Mouse (Mus musculus): ENCODE measurements around the gene Hnrnpk. TPM values are rescaled to one million over a fixed set of nuclear protein-coding genes. Genes with fewer than 3 reads are reported as not detected.

Gene Hnrnpk
- total and polyA plus RNA-seq, 3 experiments, result 411 to 1,549 (median 1,174) TPM

GRCm38 (mm10) chr13:58384371-58384770 is 18.8 kb downstream of the Hnrnpk start:
- in situ Hi-C loops (cut with MboI; ENCODE audit: low pct_ligation_motif_present, low pct_unique_long_range_greater_than_20kb, low sequenced_read_pairs), result loop anchor here (10.0 to 25.0 kb wide), 3 partner anchors 147 to 230 kb away; partner anchors contain the start of gene Idnk
- H3K4me3 ChIP-seq (replicated peaks in 1 of 3; ENCODE audit: low read depth in 2 of 3, low read length in 2 of 3, poor library complexity in 1 of 3), result no peak overlapping the region

GRCm38 (mm10) chr13:58373153-58373470 is 30.0 kb downstream of the Hnrnpk start:
- no peak overlapping the region for H3K4me3 ChIP-seq (replicated peaks in 1 of 3; ENCODE audit: low read depth in 2 of 3, low read length in 2 of 3, poor library complexity in 1 of 3)
- no peak overlapping the region for H3K27ac ChIP-seq (ENCODE audit: insufficient read depth, low read depth)
- H3K4me2 ChIP-seq (ENCODE audit: insufficient read depth, low read depth, poor library complexity, severe bottlenecking), result no peak overlapping the region
- H3K4me1 ChIP-seq (ENCODE audit: control insufficient read depth in 1 of 2, insufficient read depth in 2 of 2), result no peaks in the 10 kb centered on the region
- no peaks in the 10 kb centered on the region for H3K36me3 ChIP-seq (replicated peaks in 1 of 2; ENCODE audit: control insufficient read depth in 1 of 2, insufficient read depth in 1 of 2, low read length in 1 of 2)
- in situ Hi-C loops (cut with MboI; ENCODE audit: low pct_ligation_motif_present, low pct_unique_long_range_greater_than_20kb, low sequenced_read_pairs) (no loop called here), dilution Hi-C loops (cut with MboI; ENCODE audit: extremely low pct_ligation_motif_present, extremely low pct_unique_long_range_greater_than_20kb, low sequenced_read_pairs) (no loop called here)
- H3K79me2 ChIP-seq (replicated peaks; ENCODE audit: control insufficient read depth, extremely low read depth, insufficient read depth, poor library complexity, severe bottlenecking), result no peaks in the 10 kb centered on the region
- DNase-seq (ENCODE audit: extremely low read depth), result no peak
- H3K9ac ChIP-seq (ENCODE audit: insufficient read depth, low read depth), result no peak overlapping the region
- no peak for TF ChIP-seq CHD1 (IDR thresholded peaks at IDR 0.05; ENCODE audit: low read depth, low read length)
- TF ChIP-seq TBP (conservative IDR thresholded peaks at IDR 0.05; ENCODE audit: low read depth, low read length), result no peak
- TF ChIP-seq NRF1 (IDR thresholded peaks at IDR 0.05; ENCODE audit: low read depth, low read length), result no peak
- TF ChIP-seq ETS1 (conservative IDR thresholded peaks at IDR 0.05; ENCODE audit: low read depth, low read length), result no peak
- TF ChIP-seq CHD2 (IDR thresholded peaks at IDR 0.05; ENCODE audit: low read length), result no peak
- TF ChIP-seq JUN (IDR thresholded peaks at IDR 0.05; ENCODE audit: insufficient read depth, low read depth, low read length), result no peak
- TF ChIP-seq BHLHE40 (IDR thresholded peaks at IDR 0.05; ENCODE audit: low read depth, low read length), result no peak
- no peak for TF ChIP-seq MAFK (IDR thresholded peaks at IDR 0.05; ENCODE audit: insufficient replicate concordance, low read length)
- no peak for TF ChIP-seq SMC3 (IDR thresholded peaks at IDR 0.05; ENCODE audit: low read depth, low read length)
- no peak for TF ChIP-seq RCOR1 (conservative IDR thresholded peaks at IDR 0.05; ENCODE audit: low read depth, low read length)
- no peak for TF ChIP-seq MEF2A (IDR thresholded peaks at IDR 0.05; ENCODE audit: borderline replicate concordance, low read depth, low read length)
- no peak for TF ChIP-seq POLR2A (IDR thresholded peaks at IDR 0.05; ENCODE audit: low read depth, low read length)
- no peak for TF ChIP-seq MAZ (IDR thresholded peaks at IDR 0.05; ENCODE audit: low read depth, low read length)
- TF ChIP-seq UBTF (IDR thresholded peaks at IDR 0.05; ENCODE audit: low read depth, low read length), result no peak
- no peak for TF ChIP-seq KAT2A (IDR thresholded peaks at IDR 0.05; ENCODE audit: insufficient replicate concordance, low read length)
- no peak for TF ChIP-seq PAX5 (IDR thresholded peaks at IDR 0.05; ENCODE audit: low read length)
- no peak for TF ChIP-seq MXI1 (IDR thresholded peaks at IDR 0.05; ENCODE audit: low read depth, low read length)
- TF ChIP-seq ZNF384 (IDR thresholded peaks at IDR 0.05; ENCODE audit: low read depth, low read length), result no peak
- no peak for TF ChIP-seq ZC3H11A (IDR thresholded peaks at IDR 0.05; ENCODE audit: low read depth, low read length)
- H3K27me3 ChIP-seq (replicated peaks), result no peaks in the 10 kb centered on the region
- no peaks in the 10 kb centered on the region for H3K9me3 ChIP-seq (replicated peaks; ENCODE audit: low read length)

More at GRCm38 (mm10) chr13:58384371-58384770, 18.8 kb downstream of the Hnrnpk start:
- Histone ChIP-seq H3K79me2 (replicated peaks; ENCODE audit: control insufficient read depth, extremely low read depth, insufficient read depth, poor library complexity, severe bottlenecking) (no peaks in the 10 kb centered on the region), H3K4me2 (ENCODE audit: insufficient read depth, low read depth, poor library complexity, severe bottlenecking) (no peak overlapping the region), H3K27ac (ENCODE audit: insufficient read depth, low read depth) (no peak overlapping the region), H3K27me3 (replicated peaks) (no peaks in the 10 kb centered on the region), H3K9me3 (replicated peaks; ENCODE audit: low read length) (peaks cover 3% of the 10 kb centered on the region), H3K36me3 (replicated peaks in 1 of 2; ENCODE audit: control insufficient read depth in 1 of 2, insufficient read depth in 1 of 2, low read length in 1 of 2) (peaks cover 4 to 31% of the 10 kb centered on the region in 2 experiments), H3K4me1 (ENCODE audit: control insufficient read depth in 1 of 2, insufficient read depth in 2 of 2) (no peaks in the 10 kb centered on the region; a peak in 1 of 4 replicates), H3K9ac (ENCODE audit: insufficient read depth, low read depth) (no peak overlapping the region)
- TF ChIP-seq BHLHE40 (IDR thresholded peaks at IDR 0.05; ENCODE audit: low read depth, low read length) (no peak), ZKSCAN1 (IDR thresholded peaks at IDR 0.05; ENCODE audit: borderline replicate concordance, low read depth, low read length) (no peak), ETS1 (conservative IDR thresholded peaks at IDR 0.05; ENCODE audit: low read depth, low read length) (no peak), HCFC1 (IDR thresholded peaks at IDR 0.05; ENCODE audit: low read depth, low read length) (no peak), MYC (IDR thresholded peaks at IDR 0.05; ENCODE audit: low read depth, low read length) (no peak), MAZ (IDR thresholded peaks at IDR 0.05; ENCODE audit: low read depth, low read length) (no peak), JUND (conservative IDR thresholded peaks at IDR 0.05; ENCODE audit: low read depth, low read length) (no peak), PAX5 (IDR thresholded peaks at IDR 0.05; ENCODE audit: low read length) (no peak), TCF12 (IDR thresholded peaks at IDR 0.05; ENCODE audit: low read depth, low read length) (no peak), CTCF (conservative IDR thresholded peaks at IDR 0.05 in 1 of 2, IDR thresholded peaks at IDR 0.05 in 1 of 2; ENCODE audit: low read depth in 2 of 2, low read length in 2 of 2) (no peak)
- DNase-seq (ENCODE audit: extremely low read depth), result no peak
- dilution Hi-C loops (cut with MboI; ENCODE audit: extremely low pct_ligation_motif_present, extremely low pct_unique_long_range_greater_than_20kb, low sequenced_read_pairs), result no loop called here

All from CH12.LX (cell line).